Mouse (Mus musculus) lung, postnatal 36 days (tissue): ENCODE measurements around the gene Pirt.

ENCODE experiments used
- DNase-seq: peaks from one replicate; pipeline ENCODE4 v3.0.0; 2022; ENCODE audit warnings: mixed read lengths

Pirt gene

DNA sequence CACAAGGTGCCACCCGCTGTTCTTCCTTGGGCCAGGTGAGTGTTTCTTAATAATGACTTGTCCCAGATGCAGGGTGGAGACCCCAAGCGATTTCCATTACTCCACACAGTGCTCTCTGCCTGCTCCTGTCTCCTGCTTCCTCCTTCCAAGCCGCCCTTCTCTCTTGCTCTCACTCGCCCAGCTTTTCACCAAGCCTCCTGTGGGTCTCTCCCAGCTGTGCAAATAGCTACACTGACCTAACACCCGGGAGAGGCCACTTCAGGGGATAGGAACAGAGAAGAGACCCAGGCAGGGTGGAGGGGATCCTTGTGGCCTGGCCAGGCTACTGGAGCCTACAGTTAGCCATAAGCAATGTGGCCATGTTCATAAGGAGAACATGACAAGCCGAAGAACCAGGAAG, 35.1 kb downstream of the Pirt start:
- no peak for DNase-seq

DNA sequence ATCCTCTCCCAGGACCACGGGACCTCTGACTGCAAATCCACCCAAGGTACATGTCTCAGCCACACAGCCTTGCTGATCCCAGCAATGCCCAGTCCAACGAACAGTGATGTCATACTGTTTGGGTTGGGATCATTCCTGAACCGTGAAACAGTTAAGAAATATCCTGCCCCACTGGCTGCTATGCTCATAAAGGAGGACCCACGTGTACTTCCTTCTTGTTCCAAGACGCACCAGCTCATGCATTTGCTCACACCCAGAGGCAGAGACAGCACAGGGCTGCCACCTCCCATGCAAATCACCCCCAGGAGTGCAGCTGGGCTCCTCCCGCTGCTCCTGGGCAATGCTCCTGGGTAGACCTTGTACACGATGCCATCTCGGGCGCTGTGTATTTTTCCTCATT, 44.5 kb downstream of the Pirt start, which contains the start of gene Tmem238l:
TSS of gene Tmem238l (plus strand) at position 336 of the 400 bp plus-strand sequence.
- DNase-seq: no peak

DNA sequence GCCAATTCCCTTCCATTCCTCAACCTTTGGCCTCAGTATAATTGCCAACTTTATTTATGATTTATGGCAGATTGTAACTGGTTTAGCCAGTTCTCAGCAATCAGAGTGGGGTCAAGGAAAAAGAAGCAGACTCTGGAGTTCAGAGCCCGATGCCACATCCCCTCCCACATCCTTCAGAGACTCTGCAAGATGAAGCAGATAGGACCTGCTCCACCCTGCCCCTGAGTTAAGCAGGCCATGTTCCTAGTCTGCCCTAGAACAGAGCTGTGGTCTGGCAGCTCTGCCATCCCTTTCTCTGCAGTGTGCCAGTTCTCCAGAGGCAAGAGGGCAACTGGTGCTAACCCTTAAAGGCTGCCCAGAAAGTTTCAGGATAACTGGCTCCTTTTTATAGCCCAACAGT, 49.0 kb downstream of the Pirt start:
- DNase-seq: no peak

DNA sequence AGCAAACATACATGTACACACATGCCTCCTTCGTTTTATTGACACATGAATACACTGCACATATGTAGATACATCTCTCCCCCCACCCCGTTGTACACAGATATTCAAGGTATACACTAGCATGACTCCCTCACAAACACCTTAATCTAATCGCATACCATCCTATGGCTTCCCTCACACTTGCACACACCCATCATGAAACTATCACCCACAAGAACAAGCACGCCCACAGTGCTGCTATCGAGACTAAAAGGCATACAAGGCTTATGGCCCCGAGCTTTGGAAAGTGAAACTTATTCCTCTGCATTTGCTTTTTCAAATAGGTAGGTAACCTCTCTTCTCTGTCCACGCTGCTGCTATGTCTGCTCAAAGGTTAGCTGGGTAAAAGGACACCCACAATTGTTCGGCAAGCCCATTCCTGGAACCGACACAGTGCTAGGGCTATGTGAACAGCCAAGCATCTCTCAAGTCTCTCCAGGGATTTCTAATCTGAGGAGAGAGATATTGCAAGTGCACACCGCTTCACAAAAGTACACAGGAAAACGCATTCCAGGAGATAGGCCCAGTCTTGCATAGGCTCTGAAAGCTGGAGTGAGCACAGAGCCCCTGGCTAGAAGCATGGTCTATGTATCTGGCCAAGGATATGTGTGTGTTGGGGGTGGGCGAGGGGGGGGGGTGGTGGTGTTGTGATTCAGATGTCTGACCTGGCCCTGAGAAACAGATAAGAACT, 49.8 kb downstream of the Pirt start:
- no peak for DNase-seq

DNA sequence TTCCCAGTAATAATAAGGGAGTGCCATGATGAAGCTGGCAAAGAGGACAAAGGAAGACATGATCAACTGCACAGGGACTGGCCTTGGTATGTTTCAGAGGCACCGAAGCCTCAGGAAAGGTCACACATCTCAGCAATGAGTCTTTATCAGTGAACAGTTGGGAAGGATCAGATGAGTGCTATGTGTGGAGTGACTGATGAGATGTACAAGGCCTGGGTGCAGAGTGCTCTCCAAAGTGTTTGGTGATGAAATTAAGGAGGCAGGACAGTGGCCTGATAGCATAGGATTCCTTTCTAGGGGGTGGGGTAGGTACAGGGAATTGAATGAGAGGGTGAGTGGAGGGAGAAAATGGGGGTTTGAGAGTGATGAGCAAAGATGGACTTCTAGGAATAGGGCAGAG, 51.7 kb downstream of the Pirt start:
- DNase-seq: no peak

DNA sequence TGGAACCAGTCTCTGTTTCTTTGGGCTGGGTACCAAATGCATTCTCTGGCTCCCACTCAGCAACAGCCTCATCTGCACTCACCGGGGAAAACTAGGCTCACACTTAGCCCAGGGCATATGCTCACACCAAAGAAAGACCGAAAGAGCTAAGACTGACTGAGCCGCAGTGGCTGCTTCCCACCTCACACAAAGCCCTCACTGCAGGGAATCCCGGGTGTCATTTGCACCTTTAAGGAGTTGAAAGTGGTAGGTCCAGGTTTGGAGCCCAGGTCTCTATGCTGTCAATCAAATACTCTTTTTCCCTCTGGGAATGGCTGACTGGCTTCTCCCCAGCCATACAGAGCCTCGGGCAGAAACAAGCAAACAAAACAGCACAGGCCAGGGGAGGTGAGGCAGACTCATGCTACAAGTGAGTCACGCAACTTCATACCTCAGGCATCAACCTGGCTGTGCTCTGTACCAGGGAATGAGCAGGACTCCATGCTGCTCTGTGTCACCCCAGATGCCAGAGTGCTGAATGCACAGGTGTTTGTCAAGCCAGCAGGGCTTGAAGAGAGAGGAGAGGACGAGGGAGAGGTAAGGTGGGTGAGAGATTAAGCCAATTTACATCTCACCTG, 54.8 kb downstream of the Pirt start:
- DNase-seq: no peak

DNA sequence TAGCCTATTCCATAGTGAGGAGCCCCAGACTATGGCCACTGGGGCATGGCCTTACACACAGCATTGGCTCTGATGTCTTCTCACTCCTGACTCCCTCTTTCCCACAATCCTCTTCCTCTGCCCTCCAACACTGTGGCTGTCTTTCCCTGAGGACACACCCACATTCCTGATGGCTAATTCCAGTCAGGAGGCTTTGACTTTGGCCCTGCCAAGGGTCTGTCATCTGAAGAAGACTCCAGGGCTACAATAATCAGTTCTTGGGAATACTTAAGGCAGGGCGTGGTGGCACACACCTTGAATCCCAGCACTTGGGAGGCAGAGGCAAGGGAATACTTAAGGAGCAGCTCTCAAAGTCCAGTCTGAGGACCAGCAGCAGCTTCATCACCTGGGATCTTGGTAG, 56.8 kb downstream of the Pirt start:
- DNase-seq: no peak

DNA sequence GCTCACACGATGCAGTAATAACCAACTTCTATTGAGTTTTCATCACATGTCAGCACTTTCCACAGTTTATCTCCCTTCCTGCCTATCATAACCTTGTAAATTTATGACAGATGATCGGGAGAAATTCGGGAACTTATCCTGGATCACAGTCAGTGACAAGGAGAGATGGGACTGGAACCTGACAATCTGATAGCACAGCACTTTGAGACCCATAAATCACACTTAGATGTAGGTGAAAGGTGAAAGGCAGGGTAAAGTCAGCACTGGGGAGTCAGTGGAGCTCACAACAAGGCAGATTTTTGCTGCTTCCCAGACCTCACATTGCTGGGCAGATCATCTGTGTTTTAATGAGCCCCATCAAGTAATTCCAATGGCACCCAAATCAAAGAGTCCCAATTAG, 61.7 kb downstream of the Pirt start:
- no peak for DNase-seq

DNA sequence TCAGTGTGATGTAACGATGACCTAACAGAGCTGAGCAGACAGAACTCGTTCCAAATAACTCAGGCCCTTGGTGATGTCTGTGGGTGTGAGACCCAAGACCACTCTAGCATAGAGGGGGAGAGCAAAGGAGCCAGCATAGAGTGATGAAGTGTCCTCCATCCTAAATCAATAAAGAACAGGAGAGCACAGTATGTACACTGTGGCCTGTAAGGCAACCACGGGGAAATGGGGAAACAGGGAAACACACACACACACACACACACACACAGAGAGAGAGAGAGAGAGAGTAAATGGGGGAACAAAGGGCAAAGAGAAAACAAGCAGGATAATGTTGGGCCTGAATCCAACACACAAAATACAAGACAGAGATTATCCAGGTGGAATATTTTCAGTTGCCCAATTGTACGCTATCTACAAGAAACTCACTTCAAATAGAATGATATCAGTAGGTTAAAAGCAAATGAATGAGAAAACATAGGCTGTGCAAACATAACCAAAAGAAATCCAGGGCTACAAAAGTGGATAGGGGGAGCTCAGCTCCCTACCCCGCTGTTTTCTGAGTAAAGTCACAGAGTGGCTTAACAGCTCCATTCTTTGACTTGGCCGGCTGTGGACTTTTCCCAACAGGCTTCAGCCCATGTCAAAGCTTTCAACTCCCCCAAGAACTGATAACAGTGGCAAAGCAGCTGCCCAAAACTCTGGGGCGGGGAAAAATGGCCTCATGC, 64.0 kb downstream of the Pirt start:
- DNase-seq: no peak
